Mouse (Mus musculus) thymus, adult 2 months (tissue): ENCODE results near the gene Gmfg.

Experiments
- CTCF ChIP-seq: fragments of 200-500 bp; IDR thresholded peaks from 2 replicates; pipeline ENCODE4 v1.5.1; 2012; ENCODE audit warnings: mild to moderate bottlenecking, control low read depth, low read length, moderate library complexity, borderline replicate concordance; ENCODE audit not compliant: control insufficient read depth, poor library complexity, insufficient read depth; ENCODE audit errors: extremely low read depth
- POLR2A ChIP-seq: fragments of 200-500 bp; IDR thresholded peaks from 2 replicates; pipeline ENCODE4 v1.6.1; 2012; ENCODE audit warnings: mild to moderate bottlenecking, low read length, control low read depth, moderate library complexity; ENCODE audit not compliant: control insufficient read depth, poor library complexity, insufficient read depth; ENCODE audit errors: extremely low read depth

GRCm38 (mm10) chr7:28390331-28390730 is 46.9 kb upstream of the Gmfg start:
- no peak for TF ChIP-seq POLR2A
- TF ChIP-seq CTCF, result no peak
